Mouse (Mus musculus): Measurements from ENCODE around the gene Serf2. TPM values are rescaled to one million over a fixed set of nuclear protein-coding genes. Genes with fewer than 3 reads are reported as not detected.

Serf2 gene
- 100 to 1,000 TPM; 376 to 437 TPM for total RNA-seq (2023)

DNA sequence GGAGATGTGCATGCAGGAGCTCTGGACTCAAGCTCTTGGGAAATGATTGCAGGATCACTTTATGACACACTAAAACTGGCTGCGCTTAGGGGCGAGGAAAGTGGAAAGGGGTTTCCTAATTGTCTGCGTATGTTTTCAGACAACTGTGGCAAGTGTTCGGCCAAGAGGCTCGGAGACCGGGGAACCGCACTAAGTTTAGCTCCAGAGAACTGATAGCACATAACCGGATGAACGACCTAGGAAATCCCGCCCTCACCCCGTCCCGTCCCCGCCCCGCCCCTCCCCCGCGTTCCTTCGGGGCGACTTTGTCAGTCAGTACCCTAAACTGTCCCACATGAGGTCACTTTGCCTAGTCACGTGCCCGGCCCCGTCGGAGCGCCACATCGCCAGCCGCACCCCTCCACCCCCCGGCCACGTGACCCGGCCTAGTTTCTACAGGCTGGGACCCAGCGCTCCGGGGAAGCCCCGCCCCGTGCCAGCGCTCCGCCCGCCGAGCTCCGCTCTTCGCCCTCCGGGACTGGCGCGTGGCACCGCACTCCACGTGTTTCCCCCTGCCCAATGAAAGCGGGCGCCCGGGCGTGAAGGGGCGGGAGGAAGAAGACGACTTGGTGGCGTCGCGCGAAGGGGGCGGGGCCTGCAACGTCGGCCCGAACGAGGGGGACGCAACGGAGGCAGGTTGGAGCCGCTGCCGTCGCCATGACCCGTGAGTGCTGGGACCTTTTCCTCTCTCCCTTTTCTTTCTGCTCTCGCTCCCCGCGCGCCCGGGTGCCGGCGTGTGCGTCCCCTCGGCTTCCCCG lies at the start of gene Serf2:
Serf2 (plus strand) TSS at position 457 of the 797 bp plus-strand sequence.

DNA sequence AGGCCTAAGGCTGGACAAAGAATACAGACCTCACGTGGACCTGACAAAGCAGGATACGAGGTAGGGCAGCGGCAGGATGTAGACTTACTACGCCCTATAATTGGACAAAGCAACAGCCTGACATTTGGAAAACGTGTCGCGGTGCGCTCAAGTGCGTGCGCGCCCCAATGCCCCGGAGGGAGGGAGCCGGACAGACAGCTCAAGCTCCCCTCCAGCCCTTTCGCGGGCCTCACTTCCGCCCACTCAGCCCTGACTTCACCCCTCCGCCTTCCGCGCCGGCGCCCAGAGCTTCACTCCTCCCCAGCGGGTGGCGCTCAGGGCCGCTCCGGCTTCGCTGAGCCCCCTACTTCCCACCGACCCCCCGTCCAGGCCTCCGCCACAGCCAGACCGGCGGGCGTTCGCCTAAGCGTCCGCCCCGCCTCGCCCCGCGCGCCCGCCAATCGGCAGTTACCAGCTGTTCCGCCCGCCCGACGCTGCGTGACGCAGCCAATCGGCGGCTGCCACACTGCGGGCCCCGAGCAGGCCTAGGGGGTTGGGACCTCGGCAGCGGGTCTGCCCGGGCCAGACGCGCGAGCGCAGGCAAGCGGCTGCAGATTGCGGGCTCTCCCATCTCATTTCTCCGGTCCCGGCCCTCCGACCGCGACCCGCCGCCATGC lies 35.5 kb upstream of the Serf2 start, which contains the start of the genes Pdia3 and Catsper2:
Pdia3 (plus strand) TSS at position 389 of the 656 bp plus-strand sequence.
Catsper2 (minus strand) TSS at position 406 of the 656 bp plus-strand sequence.

DNA sequence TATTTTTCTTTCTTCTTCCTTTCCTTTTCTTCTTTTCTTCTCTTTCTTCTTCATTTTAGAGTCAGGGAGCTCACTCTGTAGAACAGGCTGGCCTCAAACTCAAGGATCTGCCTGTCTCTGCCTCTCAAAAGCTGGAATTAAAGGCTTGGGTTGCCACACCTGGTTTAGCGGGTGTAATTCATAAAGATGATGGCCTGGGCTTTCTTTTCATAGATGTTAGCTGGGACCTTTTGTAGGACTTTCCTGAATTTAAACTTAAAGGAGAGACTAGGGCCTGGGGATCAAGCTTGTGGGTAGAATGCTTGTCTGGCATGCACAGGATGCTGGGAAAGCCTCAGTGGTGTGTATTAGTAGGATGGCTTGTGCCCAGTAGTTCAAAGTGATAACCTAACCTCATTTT lies 4.8 kb upstream of the Serf2 start, which contains the start of gene Ell3:
Ell3 (minus strand) TSS at position 101 of the 400 bp plus-strand sequence.

DNA sequence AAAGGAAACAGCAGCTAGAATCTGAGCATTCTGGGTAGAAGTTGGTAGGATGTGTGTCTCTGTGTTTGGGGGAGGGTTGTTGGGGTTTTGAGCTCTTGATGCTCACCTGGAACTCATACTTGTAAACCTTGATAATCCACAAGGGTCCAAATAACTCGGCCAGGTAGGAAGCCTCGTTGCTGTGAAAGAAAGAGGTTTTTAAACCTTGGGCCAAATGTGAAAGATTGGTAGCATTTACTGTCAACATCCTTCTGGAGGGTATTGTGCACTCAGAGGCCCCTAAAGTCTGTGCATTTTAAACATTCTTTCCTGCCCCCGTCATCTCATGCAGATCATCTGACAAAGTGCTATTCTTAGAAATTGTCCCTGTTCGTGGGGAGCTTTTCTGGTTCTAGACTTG lies 4.0 kb downstream of the Serf2 start, which contains the start of gene Hypk:
Hypk (plus strand) TSS at position 301 of the 400 bp plus-strand sequence.

DNA sequence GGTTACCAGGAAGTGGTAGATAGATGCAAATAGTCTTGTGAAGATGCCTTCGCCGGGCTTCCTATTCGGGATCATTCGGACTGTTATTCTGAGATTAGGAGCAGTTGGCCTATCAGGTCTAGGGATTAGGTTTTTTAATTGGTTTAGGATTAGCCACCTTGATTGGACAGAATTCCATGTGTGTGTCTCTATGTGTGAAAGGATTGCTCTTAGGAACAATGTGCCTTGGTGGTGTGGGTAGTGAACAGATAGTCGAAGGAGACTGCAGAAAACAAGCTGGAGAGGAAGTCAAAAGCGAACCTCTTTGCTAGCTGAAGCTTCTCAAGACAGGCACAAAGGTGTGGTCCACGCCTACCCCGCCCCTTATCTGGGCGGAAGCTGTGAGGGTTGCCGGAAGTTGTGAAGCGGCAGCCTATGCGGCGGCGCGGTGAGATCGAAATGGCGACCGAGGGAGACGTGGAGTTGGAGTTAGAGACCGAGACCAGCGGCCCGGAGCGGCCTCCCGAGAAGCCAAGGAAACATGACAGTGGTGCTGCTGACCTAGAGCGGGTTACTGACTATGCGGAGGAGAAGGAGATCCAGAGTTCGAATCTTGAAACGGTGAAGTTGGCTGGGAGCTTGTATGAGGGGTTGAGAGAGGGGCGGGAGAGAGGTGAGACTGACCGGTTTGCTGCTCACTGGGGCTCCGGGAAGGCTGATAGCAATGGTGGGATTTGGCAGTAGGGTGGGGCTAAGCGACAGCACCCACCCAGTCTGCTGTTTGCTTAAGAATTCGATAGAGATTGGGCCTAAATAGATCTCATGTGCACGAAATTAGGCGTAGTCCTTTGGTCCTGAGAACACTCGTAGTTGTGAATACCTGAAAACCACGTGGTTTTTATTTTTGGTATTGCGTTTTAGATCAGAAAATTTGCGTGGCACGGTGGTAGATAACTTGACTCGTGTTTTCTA lies 8.0 kb downstream of the Serf2 start, which contains the start of gene Serinc4:
Serinc4 (minus strand) TSS at position 90 of the 951 bp plus-strand sequence.

DNA sequence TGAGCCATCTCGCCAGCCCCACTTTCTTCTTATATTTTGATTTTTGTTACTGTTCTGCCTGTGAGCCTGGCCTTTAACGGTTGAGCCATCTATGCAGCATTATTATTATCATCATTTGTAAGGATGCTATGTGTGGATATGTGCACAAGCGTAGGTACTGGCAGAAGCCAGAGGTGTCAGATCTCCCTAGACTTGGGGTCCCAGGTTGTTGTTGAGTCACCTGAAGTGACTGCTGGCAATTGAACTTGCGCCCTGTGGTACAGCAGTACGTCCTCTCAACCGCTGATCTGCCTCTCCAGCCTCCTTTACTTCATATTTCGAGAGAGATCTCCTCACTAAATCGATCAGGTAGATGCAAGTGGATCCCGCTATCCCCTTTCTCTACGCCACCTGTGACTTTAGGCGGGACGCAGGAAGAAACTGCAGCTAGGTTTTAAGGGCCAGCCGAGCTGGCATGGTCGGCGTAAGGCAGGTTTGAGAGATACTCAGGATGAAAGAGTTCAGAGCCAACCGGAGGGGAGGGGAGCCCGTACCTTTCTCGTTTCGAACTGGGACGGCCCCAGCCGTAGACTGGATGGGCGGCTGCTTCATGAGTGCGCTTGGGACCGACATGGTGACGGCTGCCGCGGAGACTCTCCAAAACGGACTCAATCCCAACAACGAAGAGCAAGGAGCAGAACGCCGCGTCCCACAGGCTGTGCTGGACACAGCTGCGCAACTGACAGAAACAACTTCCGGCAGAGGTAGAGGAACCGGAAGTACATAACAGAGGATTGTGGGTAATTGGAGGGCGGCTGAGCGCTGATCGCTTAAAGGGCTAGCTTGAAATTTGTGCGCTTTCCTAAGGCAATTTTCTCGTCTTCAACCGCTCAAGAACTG lies 24.5 kb downstream of the Serf2 start, which contains the start of gene Mfap1b:
Mfap1b (minus strand) TSS at position 767 of the 879 bp plus-strand sequence.

DNA sequence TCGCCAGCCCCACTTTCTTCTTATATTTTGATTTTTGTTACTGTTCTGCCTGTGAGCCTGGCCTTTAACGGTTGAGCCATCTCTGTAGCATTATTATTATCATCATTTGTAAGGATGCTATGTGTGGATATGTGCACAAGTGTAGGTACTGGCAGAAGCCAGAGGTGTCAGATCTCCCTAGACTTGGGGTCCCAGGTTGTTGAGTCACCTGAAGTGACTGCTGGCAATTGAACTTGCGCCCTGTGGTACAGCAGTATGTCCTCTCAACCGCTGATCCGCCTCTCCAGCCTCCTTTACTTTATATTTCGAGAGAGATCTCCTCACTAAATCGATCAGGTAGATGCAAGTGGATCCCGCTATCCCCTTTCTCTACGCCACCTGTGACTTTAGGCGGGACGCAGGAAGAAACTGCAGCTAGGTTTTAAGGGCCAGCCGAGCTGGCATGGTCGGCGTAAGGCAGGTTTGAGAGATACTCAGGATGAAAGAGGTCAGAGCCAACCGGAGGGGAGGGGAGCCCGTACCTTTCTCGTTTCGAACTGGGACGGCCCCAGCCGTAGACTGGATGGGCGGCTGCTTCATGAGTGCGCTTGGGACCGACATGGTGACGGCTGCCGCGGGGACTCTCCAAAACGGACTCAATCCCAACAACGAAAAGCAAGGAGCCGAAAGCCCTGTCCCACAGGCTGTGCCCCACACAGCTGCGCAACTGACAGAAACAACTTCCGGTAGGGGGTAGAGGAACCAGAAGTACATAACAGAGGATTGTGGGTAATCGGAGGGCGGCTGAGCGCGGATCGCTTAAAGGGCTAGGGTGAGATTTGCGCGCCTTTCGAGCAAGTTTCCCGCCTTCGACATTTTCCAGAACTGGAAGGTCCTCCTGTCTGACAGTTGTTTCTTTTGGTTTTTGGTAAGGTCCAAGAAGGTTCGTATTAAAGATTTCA lies 57.2 kb downstream of the Serf2 start, which contains the start of the genes Mfap1a and Wdr76:
Mfap1a (minus strand) TSS at position 724 of the 941 bp plus-strand sequence.
Wdr76 (plus strand) TSS at position 782 of the 941 bp plus-strand sequence.

Other genes starting within 250 kb of the Serf2 start
- 10 to 100 TPM; 20.1 to 27.0 TPM for gene Trp53bp1, start 177.8 kb upstream of the Serf2 start, total RNA-seq (2023)
- under 1 TPM; 0.11 TPM for gene Map1a, start 159.6 kb upstream of the Serf2 start, total RNA-seq (2023)
- gene Ppip5k1, start 93.8 kb upstream of the Serf2 start, total RNA-seq (2023): 10 to 100 TPM; 10.7 to 14.3 TPM
- not detected for gene Ckmt1, start 91.5 kb upstream of the Serf2 start, total RNA-seq (2023)
- gene Strc, start 62.0 kb upstream of the Serf2 start, total RNA-seq (2023): under 1 TPM; 0.11 to 0.42 TPM
- 100 to 1,000 TPM; 134 to 166 TPM for gene Pdia3, start 35.4 kb upstream of the Serf2 start, total RNA-seq (2023)
- gene Catsper2, start 35.4 kb upstream of the Serf2 start, total RNA-seq (2023): under 1 TPM; 0.64 TPM
- under 1 TPM in 1 of 2 experiments, not detected in 1; 0.42 TPM for gene Ell3, start 4.9 kb upstream of the Serf2 start, total RNA-seq (2023)
- 10 to 100 TPM; 28.7 to 28.9 TPM for gene Hypk, start 4.1 kb downstream of the Serf2 start, total RNA-seq (2023)
- under 1 TPM; 0.36 to 0.77 TPM for gene Serinc4, start 7.6 kb downstream of the Serf2 start, total RNA-seq (2023)
- 10 to 100 TPM; 32.7 to 35.2 TPM for gene Mfap1b, start 24.9 kb downstream of the Serf2 start, total RNA-seq (2023)
- 10 to 100 TPM; 34.1 to 35.0 TPM for gene Mfap1a, start 57.5 kb downstream of the Serf2 start, total RNA-seq (2023)
- 10 to 100 TPM; 16.8 to 18.5 TPM for gene Wdr76, start 57.5 kb downstream of the Serf2 start, total RNA-seq (2023)

All from neutrophil, adult 59 days (primary cell).